Mouse (Mus musculus) WW6 (cell line): Measurements from ENCODE around the gene Gm49395.

ENCODE experiments used
- DNase-seq: peaks from one replicate; pipeline ENCODE4 v3.0.0-alpha.2; 2013; ENCODE audit warnings: low read depth, low spot score

Gm49395 gene

GRCm38 (mm10) chr13:115099381-115099780 lies 2.3 kb downstream of the Gm49395 start:
- DNase-seq, result no peak

DNA sequence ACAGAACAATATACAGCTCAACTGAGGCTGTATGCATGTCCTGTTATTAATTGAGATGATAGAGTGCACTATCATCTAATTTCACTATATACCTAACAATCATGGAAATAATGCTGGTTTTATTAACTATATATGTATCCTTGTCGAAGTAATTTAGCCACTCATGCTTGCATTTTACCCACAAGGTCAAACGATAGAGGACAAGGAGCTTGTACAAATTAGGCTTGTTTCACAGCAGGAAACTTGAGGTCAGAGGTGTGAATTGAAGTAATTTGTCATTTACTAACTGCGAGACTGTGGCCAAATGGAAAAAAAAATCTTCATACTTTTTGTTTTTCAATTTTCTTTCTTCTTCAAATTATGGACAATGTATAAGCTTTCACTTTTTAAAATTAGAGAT lies 3.5 kb downstream of the Gm49395 start:
- DNase-seq, result no peak

DNA sequence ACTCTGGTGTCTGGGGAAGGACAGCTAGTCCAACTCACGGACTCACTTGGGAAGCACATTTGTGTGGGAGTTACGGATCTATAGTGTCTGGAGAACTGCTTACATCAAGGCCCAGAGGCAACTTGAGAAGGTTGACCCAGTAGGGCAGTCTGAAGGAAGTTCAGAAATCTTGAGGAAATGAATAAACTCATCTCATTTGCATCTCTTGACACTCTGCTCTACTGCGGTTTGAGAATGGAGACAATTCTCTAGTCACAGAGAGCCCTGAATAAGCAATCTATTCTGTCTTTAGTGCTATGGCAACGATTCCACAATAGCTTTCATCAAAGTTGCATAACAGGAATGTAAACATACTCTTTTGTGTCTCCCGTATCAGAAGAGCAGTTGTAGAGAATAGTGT lies 4.8 kb downstream of the Gm49395 start:
- DNase-seq, result no peak

DNA sequence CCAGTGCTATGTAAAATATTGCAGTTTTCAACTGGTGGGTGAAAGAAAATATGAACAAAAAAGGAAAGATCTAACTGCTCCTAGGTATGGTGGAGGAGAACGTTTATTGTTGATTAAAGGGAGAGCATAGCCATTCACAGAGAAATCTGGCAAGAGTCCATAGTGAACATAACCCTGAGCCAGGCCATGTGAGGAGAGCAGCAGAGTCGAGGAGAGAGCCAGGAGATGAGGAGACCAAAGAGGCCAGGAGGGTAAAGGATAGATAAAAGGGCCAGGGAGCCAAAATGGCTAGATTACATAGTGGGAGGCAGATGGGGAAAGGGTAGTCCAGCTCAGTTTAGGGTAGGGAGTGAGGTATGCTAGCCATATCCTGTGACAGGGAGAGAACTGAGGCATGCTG lies 5.5 kb downstream of the Gm49395 start:
- DNase-seq, result no peak

- no peak for DNase-seq
Observed at GRCm38 (mm10) chr13:115095392-115095791, 6.3 kb downstream of the Gm49395 start.

DNA sequence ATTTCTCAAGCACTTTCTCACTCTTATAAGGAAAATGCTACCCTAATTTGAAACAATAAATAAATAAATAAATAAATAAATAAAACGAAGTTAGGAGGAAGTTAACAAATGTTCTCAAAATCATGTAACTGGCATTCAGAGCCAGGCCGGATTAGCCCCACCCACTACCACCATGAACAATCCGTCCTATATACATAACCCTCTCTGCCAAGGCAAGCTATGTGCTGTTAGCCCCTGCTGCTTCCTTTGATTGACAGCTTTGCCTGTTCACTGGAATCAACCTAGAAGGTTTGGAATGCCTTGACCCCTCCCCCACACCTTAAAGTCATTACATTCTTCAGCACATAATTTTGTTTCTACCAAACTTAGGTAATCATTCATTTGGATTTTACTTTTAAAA lies 10.2 kb downstream of the Gm49395 start:
- no peak for DNase-seq

DNA sequence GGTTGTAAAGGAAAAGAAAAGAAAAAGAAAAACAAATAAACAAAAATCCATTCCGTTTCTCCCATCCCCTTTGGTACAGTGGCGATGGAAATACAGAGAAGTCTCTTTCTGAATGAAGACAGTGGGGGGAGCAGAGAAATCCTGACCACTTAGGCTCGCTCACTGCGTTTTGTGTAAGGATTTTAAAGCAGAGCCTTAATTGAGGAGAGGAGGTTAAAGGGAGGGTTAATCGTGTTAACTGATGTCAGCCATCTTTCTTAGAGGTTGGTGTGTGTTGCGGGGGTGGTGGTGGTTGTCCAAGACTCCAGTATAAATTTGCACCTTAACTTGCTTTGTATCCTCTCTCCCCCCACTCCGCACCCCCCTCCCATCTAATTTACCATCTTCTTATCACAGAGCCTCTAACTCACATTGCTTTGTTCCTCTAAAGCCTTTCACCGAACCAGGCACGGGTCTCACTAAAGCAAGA lies 10.7 kb downstream of the Gm49395 start:
- DNase-seq, result no peak

DNA sequence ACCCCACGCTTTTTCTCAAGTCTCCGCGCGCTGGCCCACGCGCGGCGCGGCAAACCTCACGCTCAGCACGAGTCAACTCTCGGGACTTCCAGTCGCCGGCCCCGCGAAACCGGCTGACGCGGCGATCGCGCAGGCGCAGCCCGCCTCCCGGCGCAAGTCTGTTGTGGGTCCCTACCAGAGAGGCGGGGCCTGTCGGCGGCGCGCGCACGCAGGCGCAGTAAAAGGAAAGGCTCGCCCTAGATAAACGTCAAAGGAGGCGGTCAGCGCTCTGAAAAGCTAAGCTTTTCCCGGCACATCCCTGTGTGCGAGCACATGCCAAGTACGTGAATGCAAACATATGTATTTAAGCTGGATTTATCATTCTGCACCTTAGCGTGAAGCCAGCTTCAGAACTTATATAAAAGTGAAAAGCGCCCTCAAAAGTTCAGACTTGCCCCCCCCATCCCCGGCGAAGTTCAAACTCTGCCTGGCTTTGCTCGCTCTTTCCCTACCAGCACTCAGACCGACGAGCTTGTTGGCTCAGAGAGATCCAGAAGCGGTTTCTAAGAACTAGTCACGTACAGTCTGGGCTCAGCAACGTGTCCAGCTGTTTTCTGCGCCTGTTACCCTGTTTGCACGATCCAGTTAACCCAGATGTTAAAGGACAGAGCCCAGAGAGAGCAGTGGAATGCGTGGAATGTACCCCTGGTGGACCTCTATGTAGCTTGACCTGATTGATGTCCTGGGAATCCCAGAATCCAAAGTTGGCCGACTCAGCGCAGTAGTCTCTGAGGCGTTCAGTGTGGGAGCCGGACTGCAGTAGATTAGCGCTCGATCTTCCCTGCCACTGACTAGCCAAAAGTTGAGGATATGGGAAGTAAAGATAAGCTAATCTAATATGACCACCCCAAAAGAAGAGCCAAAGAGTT lies 11.4 kb downstream of the Gm49395 start, which contains the start of gene Pelo:
TSS of gene Pelo (minus strand) at position 118 of the 908 bp plus-strand sequence.
- peak; percentile 75 for DNase-seq

- no peak for DNase-seq
Observed at GRCm38 (mm10) chr13:115089395-115090025, 12.2 kb downstream of the Gm49395 start.

GRCm38 (mm10) chr13:115089020-115089394 lies 12.7 kb downstream of the Gm49395 start:
- DNase-seq, result no peak

GRCm38 (mm10) chr13:115085974-115086373 lies 15.7 kb downstream of the Gm49395 start:
- DNase-seq, result no peak

- DNase-seq, result no peak
Observed at GRCm38 (mm10) chr13:115082339-115082738, 19.4 kb downstream of the Gm49395 start.

DNA sequence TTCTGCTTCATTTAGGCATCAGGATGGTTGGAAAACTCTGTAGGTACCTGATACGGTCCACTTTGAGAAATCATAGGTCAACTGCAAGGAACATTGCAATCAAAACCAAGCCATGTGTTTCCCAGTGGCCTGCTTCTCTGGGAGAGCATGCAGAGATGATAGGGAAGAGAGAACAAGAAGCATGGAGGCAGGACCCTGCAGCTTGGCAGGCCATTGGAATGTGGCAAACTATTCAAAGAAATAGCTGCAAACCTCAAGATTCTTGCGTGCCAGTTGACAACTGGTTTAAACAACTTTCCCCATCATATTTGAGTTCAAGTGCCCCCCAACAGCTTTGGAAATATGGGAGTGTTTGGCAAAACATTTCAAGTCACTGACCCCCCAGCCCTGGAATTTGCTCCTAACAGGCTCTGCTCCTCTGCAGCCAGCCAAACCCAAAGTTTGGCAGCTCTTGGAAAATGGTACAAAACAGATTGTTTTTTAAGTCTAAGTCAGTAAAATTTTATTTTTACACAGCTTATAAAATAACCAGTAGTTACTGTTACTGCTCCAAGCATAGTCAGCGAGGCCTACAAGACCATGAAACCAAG lies 21.6 kb downstream of the Gm49395 start:
- no peak for DNase-seq

- DNase-seq, result no peak
Observed at GRCm38 (mm10) chr13:115078997-115079685, 22.6 kb downstream of the Gm49395 start.

- no peak for DNase-seq
Observed at GRCm38 (mm10) chr13:115077346-115078134, 24.2 kb downstream of the Gm49395 start.

DNA sequence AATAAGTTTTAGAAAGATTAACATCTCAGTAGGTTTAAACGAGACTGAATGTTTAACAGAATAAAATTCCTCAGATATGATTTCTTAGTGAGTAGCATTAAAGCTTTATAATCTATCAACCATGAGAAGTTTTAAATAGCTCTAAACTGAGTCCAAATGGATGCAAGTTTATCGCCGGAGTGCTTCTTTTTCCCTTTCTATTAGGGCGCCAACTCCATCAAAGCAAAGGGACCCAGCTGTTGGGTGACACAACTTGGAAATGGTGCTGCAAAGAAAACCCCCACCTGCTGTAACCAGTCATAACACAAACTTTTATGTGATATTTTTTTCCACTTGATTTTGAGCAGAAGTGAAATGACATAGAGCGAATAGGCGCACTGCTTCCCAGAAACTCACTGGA lies 29.3 kb downstream of the Gm49395 start:
- no peak for DNase-seq

DNA sequence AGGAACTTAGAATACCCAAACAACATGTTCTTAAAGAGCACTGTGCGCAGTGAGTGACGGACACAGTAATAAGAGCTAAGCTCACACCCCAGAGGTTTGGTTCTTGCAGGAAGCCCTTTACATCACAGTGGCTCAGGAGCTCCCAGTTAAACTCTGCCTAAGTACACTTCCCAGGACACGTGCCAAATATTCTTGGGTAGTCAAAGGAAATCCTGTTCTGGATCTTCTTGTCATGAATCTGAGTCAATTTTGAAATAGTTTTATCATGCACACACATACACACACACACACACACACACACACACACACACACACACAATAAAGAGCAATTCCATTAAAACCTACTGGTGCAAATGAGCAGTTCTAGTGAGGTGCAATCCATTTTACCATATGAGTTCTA lies 30.3 kb downstream of the Gm49395 start:
- no peak for DNase-seq

GRCm38 (mm10) chr13:115067968-115068330 lies 33.8 kb downstream of the Gm49395 start:
- DNase-seq, result no peak

GRCm38 (mm10) chr13:115067324-115067967 lies 34.3 kb downstream of the Gm49395 start:
- no peak for DNase-seq

GRCm38 (mm10) chr13:115057555-115057954 lies 44.2 kb downstream of the Gm49395 start:
- DNase-seq, result no peak

DNA sequence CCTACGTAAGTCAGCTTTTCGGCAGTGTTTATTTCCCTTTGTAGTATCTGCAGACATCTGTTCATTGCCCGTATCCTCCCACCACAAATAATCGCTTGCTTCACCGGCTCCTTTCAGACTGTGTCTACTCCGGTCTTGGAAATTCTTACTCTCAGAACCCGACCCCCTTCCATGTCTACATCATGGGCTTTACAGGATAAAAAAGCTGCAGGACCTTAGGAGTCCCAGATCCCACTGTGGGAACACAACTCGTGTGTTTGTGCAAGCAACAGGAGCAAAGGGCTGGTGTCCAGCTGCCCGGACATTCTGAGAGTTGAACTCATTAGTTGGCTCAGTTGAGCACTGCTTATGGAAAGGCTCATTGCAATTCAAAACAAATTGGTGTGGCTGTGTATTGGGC lies 46.9 kb downstream of the Gm49395 start:
- DNase-seq, result no peak
